Mouse (Mus musculus): ENCODE data around the gene Gusb.
"Not testable (repeated sequence)": the region's sequence is repeated elsewhere in the genome, so short reads cannot be mapped to it uniquely, and the experiment has no call there.

The Gusb gene

DNA sequence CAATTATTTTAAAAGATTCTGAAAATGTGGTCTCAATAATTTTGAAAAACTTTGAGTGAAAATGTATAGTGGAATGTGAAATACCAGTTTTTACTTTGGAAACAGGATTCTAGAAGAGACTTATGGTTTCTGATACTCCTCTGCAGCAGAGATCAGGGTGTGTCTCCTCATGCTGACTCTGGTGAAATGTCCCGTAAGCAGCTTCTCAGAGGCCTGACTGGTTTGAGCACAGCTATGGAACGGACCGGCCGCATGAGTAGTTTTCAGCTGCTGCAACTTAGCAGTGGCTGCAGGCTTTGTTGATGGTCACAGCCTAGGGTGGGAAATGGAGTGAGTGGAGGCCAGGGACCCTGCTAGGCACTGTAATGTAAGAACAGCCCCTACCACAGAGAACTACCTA lies 25.1 kb downstream of the Gusb start:
- in situ Hi-C loops (cut with MboI; ENCODE audit: low sequenced_read_pairs): no loop called here

DNA sequence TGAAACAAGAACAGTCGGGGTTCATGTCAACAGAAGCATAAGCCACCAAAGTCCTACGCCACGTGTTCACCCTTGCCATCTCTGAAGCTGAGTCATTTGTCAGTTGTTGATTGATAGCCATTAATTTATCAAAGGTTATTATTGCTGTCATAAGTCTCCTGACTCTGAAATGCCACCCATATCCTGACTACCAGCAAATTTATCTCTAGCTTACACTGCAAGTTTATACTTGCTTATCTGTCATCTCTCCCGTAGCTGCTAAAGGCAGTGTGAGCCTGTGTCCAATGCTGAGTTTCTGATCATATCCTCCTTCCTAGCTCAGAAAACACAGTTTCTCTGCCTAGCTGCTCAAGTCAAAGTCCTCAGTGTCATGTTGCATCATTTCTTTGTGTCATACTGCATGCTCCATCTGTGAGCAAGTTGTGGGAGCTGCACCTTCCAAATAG lies 28.0 kb downstream of the Gusb start:
- in situ Hi-C loops (cut with MboI; ENCODE audit: low sequenced_read_pairs): no loop called here

DNA sequence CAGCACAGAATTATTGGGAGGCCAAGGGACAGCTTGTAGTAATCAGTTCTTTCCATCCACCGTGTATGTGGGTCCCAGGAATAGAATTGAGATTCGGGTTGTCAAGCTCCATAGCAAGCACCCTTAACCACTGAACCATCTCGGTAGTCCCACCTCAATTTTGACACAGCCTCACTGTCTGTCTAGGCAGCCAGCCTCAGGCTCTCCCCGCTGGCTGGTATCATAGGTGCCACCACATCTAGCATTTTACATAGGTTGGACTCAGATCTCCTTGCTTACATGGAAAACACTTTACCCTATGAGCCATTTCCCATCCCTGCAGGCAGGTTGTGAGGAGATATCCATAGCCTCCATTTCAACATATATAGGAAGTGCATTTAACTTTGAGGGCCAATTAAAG lies 28.5 kb downstream of the Gusb start:
- in situ Hi-C loops (cut with MboI; ENCODE audit: low sequenced_read_pairs): no loop called here

DNA sequence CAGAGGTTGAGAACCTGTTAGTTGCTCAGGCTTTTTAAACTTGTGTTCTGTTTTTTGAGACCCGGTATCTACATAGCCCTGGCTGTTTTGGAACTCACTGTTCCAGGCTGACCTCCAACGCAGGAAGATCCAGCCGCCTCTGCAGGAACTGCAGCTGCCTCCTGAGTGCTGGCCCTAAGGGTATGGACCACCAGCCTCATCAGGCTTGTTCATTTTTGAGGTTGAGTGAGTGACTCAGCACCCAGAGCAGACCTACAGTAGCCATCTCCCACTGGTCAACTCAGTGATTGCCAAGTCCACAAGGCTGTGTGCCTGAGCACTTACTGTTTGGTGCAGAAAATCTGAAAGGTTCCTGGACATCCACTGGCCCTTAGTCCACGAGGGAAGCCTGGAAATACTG lies 31.4 kb downstream of the Gusb start:
- in situ Hi-C loops (cut with MboI; ENCODE audit: low sequenced_read_pairs): no loop called here

DNA sequence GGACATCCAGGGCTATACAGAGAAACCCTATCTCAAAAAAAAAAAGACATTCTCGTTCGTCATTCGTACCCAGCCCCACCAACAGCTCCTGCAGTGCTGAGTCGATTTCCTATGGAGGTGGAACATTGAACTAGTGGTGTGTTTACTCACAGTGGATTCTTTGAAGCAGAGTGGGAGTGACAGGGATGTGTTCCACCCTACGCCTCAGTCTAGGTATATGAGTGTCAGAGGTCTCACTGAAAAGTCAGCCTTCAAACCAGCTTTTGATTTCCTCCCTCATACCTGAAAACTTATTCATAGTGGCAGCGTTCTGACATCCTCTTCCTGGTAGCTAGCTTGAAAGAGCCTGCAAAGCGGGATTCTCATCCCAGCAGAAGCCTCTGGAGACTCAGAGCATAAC lies 34.4 kb downstream of the Gusb start:
- in situ Hi-C loops (cut with MboI; ENCODE audit: low sequenced_read_pairs): no loop called here

DNA sequence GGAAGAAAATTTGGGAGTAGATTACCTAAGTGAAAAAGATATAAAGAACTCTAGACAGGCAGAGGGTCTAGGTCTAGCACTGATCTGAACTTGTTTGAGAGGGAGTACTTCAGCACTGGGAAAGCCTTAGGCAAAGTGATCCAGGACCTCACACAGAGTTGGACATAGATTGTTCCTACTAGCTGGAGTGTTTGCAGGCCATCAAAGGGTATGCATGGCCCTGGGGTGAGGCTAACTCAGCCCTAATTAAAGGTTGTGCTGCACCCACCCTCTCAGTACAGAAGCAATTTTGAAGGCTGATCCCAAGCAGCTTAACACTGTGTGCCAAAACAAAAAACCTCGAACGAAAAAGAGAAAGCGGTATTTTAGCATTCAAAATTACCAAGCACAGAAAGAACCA lies 36.4 kb downstream of the Gusb start:
- in situ Hi-C loops (cut with MboI; ENCODE audit: low sequenced_read_pairs): no loop called here

DNA sequence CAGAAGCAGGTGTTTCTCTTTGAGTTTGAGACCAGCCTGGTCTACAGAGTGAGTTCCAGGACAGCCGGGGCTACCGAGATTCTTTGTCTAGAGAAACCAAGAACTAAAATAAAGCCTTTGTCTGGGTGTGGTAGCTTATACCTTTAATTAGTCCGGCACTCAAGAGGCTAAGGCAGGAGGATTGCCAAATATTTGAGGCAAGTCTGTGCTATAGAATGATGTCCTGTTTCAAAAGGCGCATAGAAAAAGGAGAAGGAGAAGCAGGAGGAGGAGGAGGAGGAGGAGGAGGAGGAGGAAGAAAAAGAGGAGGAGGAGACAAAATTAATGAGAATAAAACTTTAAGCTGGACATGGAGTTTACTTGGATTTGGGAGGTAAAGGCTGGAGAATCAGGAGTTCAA lies 39.6 kb downstream of the Gusb start:
- in situ Hi-C loops (cut with MboI; ENCODE audit: low sequenced_read_pairs): no loop called here

DNA sequence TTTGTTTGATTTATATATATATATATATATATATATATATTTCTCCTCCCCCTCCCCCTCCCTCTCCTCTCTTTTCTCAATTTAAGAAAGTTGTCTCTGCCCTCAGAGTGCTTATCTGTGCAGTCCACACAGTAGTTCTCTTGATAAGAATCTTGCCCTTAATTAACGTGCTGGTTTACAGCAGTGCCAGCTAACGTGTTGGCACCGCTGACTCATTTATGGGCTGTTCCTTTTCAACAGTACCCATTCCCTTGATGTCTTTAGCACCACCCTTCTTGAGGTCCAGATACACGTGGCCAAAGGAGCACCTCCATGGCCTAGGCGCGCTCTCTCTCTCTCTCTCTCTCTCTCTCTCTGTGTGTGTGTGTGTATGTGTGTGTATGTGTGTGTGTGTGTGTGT lies 47.1 kb downstream of the Gusb start:
- in situ Hi-C loops (cut with MboI; ENCODE audit: low sequenced_read_pairs): no loop called here

DNA sequence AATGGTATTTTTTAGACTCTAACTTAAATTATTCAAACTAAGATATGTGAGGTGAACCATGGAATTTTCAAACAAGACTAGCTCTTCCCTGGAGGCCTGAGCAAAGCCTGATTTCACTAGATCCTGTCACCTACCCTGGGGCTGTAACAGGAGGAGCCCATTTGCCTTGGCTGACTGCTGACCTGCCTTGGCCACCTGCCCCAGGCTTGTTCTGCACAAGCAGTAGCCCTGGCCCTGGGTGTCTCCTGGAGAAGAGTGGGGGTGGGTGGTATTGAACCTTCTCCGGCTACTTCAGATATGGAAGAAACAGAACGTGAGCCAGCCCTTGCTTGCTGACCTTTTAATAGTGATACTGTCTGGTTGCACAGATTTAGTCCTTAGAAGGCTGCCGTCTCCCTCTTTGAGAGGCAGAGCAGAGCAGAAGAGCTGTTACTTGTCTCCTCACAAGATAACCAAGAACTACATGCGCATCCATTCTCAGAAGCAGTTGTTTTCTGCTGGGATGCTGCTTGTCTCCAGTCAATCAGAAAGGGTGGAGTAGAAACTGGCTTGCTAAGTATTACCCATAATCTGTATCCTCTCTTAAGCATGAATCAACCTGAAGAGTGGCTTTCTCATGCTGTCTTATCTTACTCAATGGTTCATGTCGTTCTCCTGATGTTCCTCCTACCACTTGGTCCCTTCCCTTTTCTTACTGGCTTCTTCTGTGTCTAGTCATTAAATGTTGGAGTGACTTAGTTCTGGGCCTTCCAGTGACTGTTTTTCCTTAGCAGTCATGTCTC lies 48.2 kb downstream of the Gusb start:
- in situ Hi-C loops (cut with MboI; ENCODE audit: low sequenced_read_pairs): no loop called here

DNA sequence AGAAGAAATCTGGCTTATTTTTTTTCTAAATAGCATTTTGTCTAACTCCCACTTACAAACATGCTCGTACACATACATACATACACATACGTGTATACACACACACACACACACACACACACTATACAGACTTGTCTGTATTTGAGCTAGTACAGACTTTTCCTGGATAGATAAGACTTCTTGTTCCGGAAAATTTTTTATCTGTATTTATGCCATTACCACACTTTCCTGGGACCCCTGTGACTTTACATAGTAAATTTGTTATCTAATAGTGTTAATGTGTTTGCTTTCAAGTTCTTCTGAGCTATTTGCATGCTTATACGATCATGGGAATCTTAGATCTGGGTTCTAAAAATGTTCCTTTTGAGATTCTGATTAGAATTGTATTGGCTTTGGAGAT lies 50.7 kb downstream of the Gusb start:
- in situ Hi-C loops (cut with MboI; ENCODE audit: low sequenced_read_pairs): no loop called here

DNA sequence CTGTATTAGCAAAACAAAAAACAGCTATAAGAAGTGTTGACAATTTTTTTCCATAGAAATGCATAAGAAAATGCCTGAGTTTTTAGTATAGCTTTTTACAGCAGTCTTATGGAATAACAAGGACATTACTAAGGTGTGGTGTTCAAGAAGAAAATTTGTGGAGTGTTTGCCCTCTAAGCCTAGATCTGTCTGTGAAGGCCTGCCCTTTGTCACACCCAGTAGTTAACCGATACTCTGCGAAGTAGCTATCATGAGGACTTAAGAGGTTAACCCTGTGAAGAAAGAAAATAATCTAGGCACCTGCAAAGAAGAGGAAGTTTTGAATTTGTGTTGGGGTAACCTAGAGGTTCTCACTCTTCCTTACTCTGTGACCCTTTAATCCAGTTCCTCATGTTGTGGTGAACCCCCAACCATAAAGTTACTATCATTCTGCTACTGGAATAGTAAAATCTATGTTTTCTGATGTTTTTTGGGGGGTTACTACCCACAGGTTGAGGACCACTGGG lies 55.3 kb downstream of the Gusb start:
- in situ Hi-C loops (cut with MboI; ENCODE audit: low sequenced_read_pairs): no loop called here

DNA sequence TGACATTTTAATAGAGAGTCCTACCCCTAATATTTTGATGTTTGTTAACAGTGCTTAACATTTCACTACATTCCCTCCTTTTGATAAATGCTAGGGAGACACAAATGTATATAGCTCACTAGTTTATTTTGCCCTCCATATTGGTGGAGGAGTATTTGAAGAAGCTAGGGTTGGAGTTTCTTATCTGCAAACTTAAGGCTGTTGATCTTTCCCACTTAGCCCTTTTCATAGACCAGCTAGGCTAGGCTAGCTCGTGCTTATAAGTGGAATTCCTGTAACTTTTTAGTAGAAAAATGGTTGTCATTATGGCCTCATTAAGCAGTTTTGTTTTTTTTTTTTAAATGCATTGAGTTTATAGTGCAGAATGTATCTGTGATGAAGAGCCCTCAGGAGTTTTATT lies 59.4 kb downstream of the Gusb start:
- in situ Hi-C loops (cut with MboI; ENCODE audit: low sequenced_read_pairs): no loop called here

DNA sequence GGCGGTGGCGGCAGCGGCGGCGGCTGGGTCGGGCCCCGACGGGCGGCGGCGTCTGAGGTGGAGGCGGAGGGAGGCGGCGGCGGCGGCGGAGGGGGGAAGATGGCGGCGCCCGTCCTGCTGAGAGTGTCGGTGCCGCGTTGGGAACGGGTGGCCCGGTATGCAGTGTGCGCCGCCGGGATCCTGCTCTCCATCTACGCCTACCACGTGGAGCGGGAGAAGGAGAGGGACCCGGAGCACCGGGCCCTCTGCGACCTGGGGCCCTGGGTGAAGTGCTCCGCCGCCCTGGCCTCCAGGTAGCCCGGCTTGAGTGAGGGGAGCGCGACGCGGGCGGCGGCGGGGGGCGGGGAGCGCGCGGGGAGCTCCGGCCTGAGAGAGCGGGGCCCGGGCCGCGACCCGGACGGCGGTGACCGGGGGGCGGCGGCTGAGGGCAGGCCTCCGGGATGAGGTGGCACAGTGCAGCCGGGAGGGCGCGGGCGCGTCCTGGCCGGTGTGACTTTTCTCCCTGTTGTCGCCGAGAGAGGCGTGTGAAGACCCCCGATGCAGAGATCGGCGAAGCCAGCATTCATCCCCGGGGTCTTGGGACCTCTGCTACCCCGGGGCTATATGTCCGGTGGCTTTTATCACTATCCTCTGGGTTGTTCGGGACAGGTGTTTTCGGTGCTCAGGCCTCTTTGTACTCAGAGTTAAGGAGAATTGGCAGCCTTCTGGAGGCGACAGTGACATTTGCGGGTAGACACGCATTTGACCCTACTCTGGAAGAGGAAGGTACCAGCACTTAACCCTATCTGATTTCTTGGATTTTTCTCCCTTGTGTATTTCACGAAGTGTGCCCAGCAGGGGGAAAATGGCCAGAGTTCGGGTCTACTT lies 60.5 kb downstream of the Gusb start:
- in situ Hi-C loops (cut with MboI; ENCODE audit: low sequenced_read_pairs): not testable (repeated sequence)

DNA sequence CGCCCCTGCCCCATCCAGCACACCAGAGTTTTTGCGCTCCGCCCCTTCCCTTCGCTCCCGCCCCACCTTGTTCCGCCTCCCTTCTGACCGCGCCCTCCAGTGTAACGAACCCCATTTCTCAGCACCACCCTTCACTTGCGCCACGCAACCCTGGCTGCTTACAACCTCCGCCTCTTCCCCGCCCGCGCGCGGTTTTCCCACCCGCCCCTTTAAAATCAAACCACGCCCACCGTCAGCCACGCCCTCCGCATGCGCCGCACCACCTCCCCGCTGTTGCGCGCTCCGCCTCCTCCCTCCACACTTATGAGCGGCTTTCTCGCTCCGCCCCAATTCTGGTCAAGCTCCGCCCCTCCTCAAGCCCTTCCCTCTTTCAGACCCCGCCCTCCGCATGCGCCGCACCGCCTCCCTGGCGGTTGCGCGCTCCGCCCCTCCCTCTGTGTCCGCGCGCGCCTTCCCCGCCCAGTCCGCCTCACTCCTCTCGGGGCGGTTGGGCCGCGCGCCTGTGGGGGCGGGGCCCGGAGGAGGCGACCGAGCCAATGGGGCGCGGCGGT lies 61.3 kb downstream of the Gusb start, which contains the start of gene Vkorc1l1:
Vkorc1l1 (plus strand) TSS at position 476 of the 551 bp plus-strand sequence.
- in situ Hi-C loops (cut with MboI; ENCODE audit: low sequenced_read_pairs): no loop called here

DNA sequence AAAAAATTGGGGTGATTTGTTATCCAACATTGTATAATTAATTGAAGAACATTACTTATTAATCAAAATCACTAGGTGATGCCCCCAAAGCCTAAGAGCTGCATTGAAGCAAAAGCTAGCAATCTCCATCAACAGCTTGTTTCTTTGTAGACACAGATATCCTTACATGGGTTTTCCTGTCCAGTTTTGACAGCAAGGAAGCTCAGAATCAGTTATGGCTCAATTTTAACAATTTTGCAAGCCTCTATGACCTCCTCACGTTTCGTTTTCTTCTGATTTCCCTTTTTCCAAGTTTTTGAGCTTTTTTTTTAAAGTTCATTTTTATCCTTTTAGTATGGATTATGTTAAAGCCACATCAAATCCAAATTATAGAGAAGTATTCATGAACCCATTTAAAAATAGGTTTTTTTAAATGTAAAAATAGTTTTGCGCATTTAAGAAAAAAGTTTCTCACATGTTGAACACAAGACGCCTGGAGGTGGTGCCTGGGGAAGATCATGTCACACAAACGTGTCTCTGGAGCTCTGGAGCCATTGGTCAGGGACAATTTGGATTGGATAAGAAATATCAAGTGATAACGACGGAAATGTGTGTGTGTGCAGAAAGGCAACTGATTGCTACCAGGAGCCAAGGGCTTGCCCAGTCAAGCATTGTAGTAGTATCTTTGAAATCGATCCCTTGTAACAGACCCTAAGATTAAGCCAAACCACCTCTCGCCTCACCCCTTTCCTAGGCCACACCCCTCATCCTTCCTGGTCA lies 61.9 kb downstream of the Gusb start:
- in situ Hi-C loops (cut with MboI; ENCODE audit: low sequenced_read_pairs): no loop called here

DNA sequence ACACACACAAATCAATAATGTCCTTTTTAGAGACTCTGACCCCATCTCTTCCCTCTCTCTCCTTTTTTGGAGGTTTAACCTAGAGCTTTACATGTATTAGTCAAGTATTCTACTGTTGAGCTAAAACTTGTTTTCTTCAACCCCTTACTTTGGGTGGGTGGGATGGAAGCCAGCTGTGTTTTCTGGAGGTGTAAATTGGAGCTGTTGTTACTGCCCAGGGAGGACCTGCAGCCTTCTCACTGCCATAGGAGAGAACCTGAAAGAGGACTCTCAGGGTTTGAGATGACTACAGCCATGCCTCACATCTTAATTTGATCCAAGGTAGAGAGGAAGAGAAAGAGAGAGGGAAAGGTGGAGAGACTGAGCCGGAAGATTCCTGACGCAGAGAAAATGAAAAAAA lies 62.6 kb downstream of the Gusb start:
- in situ Hi-C loops (cut with MboI; ENCODE audit: low sequenced_read_pairs): no loop called here
